Mouse (Mus musculus): Measurements from ENCODE around the gene Galk1. TPM values are rescaled to one million over a fixed set of nuclear protein-coding genes. Genes with fewer than 3 reads are reported as not detected.

Gene Galk1
- polyA plus RNA-seq, 1 experiment from 2014 or later: 210 TPM

- Histone ChIP-seq H3K36me3 (peaks cover 98% of the 10 kb centered on the region), H3K9me3 (replicated peaks) (no peaks in the 10 kb centered on the region; the same call in 1 of the 2 replicates), H3K4me3 (no peak overlapping the region), H3K4me1 (no peaks in the 10 kb centered on the region), H3K27me3 (ENCODE audit: low read depth, poor library complexity, severe bottlenecking) (no peaks in the 10 kb centered on the region), H3K27ac (replicated peaks) (no peak overlapping the region)
- DNase-seq (ENCODE audit: low spot score): no peak
- 94% methylated on average over 6 of the region's 6 CpGs for WGBS
Measured at GRCm38 (mm10) chr11:116045173-116045572, 32.7 kb upstream of the Galk1 start.

- WGBS: 95% methylated on average over 1 of the region's 1 CpGs
- H3K27me3 ChIP-seq (ENCODE audit: low read depth, poor library complexity, severe bottlenecking): no peaks in the 10 kb centered on the region
- H3K36me3 ChIP-seq: peaks cover 97% of the 10 kb centered on the region
- no peak overlapping the region for H3K4me3 ChIP-seq
- H3K4me1 ChIP-seq: no peaks in the 10 kb centered on the region
- no peaks in the 10 kb centered on the region; the same call in 1 of the 2 replicates for H3K9me3 ChIP-seq (replicated peaks)
- no peak overlapping the region for H3K27ac ChIP-seq (replicated peaks)
- no peak for DNase-seq (ENCODE audit: low spot score)
Measured at GRCm38 (mm10) chr11:116043286-116043685, 30.8 kb upstream of the Galk1 start.

- Histone ChIP-seq H3K27ac (replicated peaks) (no peak overlapping the region), H3K4me3 (no peak overlapping the region), H3K9me3 (replicated peaks) (no peaks in the 10 kb centered on the region; the same call in 1 of the 2 replicates), H3K27me3 (ENCODE audit: low read depth, poor library complexity, severe bottlenecking) (no peaks in the 10 kb centered on the region), H3K4me1 (no peaks in the 10 kb centered on the region), H3K36me3 (peaks cover 95% of the 10 kb centered on the region)
- WGBS: 94% methylated on average over 5 of the region's 5 CpGs
- no peak for DNase-seq (ENCODE audit: low spot score)
Measured at GRCm38 (mm10) chr11:116042372-116043138, 30.0 kb upstream of the Galk1 start.

- WGBS: 97% methylated on average over 2 of the region's 2 CpGs
- no peaks in the 10 kb centered on the region for H3K27me3 ChIP-seq (ENCODE audit: low read depth, poor library complexity, severe bottlenecking)
- no peaks in the 10 kb centered on the region for H3K4me1 ChIP-seq
- no peak overlapping the region for H3K4me3 ChIP-seq
- no peak overlapping the region for H3K27ac ChIP-seq (replicated peaks)
- DNase-seq (ENCODE audit: low spot score): no peak
- H3K9me3 ChIP-seq (replicated peaks): no peaks in the 10 kb centered on the region; the same call in 1 of the 2 replicates
- peaks cover 88% of the 10 kb centered on the region for H3K36me3 ChIP-seq
Measured at GRCm38 (mm10) chr11:116041833-116042232, 29.3 kb upstream of the Galk1 start.

DNA sequence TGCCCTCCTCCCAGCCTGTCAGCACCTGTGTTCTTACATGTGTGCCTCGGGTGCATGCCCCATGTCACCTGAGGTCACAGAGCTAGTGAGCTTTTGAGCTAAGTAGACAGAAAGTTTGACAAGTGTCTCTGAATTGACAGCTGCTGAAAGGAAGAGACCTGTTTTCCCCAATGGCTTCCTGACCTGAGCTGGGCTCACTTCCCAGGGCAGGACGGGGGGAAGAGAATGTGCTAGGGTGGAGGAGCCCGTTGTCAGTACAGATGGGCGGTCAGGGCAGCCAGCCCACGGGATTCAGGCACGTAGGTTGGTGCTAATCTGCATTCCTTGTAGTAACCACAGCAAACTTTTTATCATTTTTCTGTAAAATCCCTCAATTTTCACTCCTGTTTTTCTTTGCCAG, 28.1 kb upstream of the Galk1 start:
- H3K4me3 ChIP-seq: no peak overlapping the region
- no peaks in the 10 kb centered on the region; the same call in 1 of the 2 replicates for H3K9me3 ChIP-seq (replicated peaks)
- WGBS: 95% methylated on average over 6 of the region's 6 CpGs
- no peaks in the 10 kb centered on the region for H3K4me1 ChIP-seq
- DNase-seq (ENCODE audit: low spot score): no peak
- no peak overlapping the region for H3K27ac ChIP-seq (replicated peaks)
- peaks cover 84% of the 10 kb centered on the region for H3K36me3 ChIP-seq
- no peaks in the 10 kb centered on the region for H3K27me3 ChIP-seq (ENCODE audit: low read depth, poor library complexity, severe bottlenecking)

DNA sequence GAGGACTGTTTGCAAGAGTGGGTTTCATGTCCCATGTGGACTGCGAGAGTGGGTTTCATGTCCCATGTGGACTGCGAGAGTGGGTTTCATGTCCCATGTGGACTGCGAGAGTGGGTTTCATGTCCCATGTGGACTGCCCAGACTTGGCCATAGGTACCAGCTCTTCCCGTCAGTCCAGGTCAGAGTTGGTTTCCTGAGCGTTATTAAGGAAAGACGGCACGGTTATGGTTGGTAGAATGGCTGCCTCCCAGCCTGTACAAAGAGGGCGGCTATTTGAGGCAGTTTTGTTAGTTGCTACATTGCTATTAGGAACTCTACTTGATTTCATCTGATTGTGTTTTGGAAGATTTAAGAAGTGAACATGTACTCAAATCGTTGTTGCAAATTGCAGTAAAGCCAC, 25.3 kb upstream of the Galk1 start:
- no peak for DNase-seq (ENCODE audit: low spot score)
- 96% methylated on average over 9 of the region's 9 CpGs for whole genome bisulfite sequencing

GRCm38 (mm10) chr11:116036671-116037070, 24.2 kb upstream of the Galk1 start:
- no peak for DNase-seq (ENCODE audit: low spot score)
- Histone ChIP-seq H3K27ac (replicated peaks) (no peak overlapping the region), H3K36me3 (peaks cover 82% of the 10 kb centered on the region), H3K27me3 (ENCODE audit: low read depth, poor library complexity, severe bottlenecking) (no peaks in the 10 kb centered on the region), H3K9me3 (replicated peaks) (no peaks in the 10 kb centered on the region; the same call in 1 of the 2 replicates), H3K4me3 (no peak overlapping the region), H3K4me1 (peaks cover 10% of the 10 kb centered on the region)
- 95% methylated on average over 3 of the region's 3 CpGs for WGBS

More for the DNA sequence above, 25.3 kb upstream of the Galk1 start:
- no peaks in the 10 kb centered on the region for H3K27me3 ChIP-seq (ENCODE audit: low read depth, poor library complexity, severe bottlenecking)
- H3K36me3 ChIP-seq: peaks cover 82% of the 10 kb centered on the region
- H3K4me3 ChIP-seq: no peak overlapping the region
- no peaks in the 10 kb centered on the region; the same call in 1 of the 2 replicates for H3K9me3 ChIP-seq (replicated peaks)
- peaks cover 3% of the 10 kb centered on the region; the same call in 1 of the 2 replicates for H3K4me1 ChIP-seq
- no peak overlapping the region for H3K27ac ChIP-seq (replicated peaks)

GRCm38 (mm10) chr11:116034584-116034983, 22.1 kb upstream of the Galk1 start:
- Histone ChIP-seq H3K36me3 (peaks cover 65% of the 10 kb centered on the region), H3K4me1 (peaks cover 23% of the 10 kb centered on the region), H3K4me3 (no peak overlapping the region), H3K27ac (replicated peaks) (no peak overlapping the region), H3K9me3 (replicated peaks) (no peaks in the 10 kb centered on the region), H3K27me3 (ENCODE audit: low read depth, poor library complexity, severe bottlenecking) (no peaks in the 10 kb centered on the region)
- no peak for DNase-seq (ENCODE audit: low spot score)
- WGBS: 93% methylated on average over 6 of the region's 6 CpGs

DNA sequence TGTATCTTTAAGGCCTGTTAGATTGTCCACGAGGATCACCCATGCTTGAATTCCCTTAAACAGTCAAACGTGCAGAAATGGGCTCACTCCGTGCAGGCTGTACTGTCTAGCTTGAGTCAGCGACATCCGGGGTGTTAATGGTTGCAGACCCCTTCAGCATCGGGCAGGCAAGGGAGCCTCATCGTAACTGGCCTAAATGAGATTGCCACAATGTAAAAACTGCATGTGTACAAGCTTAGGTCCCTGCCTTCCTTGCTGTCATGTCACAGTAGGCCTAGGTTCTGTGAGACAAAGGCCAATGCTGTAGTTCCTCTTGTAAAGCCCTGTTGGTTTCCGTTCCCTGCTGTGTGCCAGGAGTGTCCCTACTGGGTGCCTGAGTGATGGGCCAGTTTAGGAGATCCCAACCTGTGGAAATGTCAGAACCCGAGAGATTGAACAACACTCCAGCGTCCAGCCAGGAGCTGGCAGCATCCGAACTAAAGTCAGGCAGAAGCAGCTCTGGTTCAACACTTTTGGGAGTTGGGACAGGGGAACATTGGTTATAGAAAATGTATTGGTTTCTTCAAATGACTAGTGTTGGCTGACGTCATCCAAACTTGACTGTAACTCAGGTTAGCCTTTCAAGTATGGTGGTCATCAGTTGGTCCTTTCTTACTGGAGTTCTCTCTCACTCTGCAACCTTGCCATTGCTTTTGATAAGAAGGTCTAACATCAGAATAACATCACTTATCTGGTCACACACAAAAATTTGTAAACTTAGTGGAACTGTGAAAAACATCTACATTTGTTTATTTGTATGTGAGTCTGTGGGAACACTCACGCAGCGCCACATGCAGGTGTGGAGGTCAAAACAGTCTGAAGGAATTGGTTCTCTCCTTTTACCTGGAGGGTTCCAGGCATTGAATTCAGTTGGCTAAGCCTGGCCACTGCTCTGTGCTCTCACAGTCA, 18.7 kb upstream of the Galk1 start:
- H3K4me1 ChIP-seq: peaks cover 25% of the 10 kb centered on the region
- H3K9me3 ChIP-seq (replicated peaks): no peaks in the 10 kb centered on the region
- H3K27ac ChIP-seq (replicated peaks): peak overlapping the region; percentile 99
- H3K4me3 ChIP-seq: peak overlapping the region; percentile 81
- H3K27me3 ChIP-seq (ENCODE audit: low read depth, poor library complexity, severe bottlenecking): no peaks in the 10 kb centered on the region
- peak; percentile 36 for DNase-seq (ENCODE audit: low spot score)
- WGBS: 34% methylated on average over 14 of the region's 14 CpGs
- H3K36me3 ChIP-seq: peaks cover 40% of the 10 kb centered on the region

DNA sequence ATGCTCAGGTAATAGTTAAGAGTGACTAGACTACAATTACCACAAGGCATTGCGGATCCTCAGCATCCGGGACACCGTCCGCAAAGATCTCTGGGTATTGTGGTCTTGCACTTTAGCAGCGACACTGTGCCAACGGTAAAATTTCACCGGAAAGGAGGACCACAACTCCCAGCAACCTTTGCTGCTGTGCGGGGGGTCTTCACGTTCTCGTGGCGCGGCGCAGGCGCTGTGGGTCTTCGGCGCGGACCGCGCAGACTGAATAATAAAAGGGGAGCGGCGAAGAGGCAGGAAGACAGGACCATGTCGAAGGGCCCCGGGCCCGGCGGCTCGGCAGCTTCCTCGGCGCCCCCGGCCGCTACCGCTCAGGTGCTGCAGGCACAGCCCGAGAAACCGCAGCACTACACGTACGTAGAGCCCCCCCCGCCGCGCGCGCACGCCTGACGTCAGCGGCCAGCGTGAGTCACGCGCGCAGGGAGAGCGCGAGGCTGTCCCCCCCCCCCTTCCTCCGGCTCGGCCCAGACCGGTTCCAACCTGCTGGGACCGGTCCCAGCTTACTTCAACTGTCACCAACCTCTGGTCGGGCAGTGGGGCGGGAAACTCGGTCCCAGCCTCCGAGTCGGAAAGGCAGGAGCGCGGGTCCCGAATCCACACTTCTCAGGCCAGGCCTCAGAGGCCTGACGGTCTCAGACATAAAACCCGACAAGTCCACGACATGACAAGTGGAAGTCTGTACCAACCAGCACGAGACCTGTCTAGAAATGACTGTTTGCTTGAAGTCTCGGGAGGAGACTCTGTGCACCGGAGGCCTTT, 17.8 kb upstream of the Galk1 start, which contains the start of gene Unk:
Gene Unk (plus strand): TSS at position 235 of the 810 bp plus-strand sequence.
- DNase-seq (ENCODE audit: low spot score): peak; percentile 98
- WGBS: under 1% methylated on average over 62 of the region's 67 CpGs
- Histone ChIP-seq H3K4me3 (peak within 1 kb of the TSS; percentile 81), H3K9me3 (replicated peaks) (no peaks in the 10 kb centered on the region), H3K27me3 (ENCODE audit: low read depth, poor library complexity, severe bottlenecking) (no peaks in the 10 kb centered on the region), H3K4me1 (peaks cover 25% of the 10 kb centered on the region), H3K27ac (replicated peaks) (peak within 1 kb of the TSS; percentile 99), H3K36me3 (peaks cover 35% of the 10 kb centered on the region)

DNA sequence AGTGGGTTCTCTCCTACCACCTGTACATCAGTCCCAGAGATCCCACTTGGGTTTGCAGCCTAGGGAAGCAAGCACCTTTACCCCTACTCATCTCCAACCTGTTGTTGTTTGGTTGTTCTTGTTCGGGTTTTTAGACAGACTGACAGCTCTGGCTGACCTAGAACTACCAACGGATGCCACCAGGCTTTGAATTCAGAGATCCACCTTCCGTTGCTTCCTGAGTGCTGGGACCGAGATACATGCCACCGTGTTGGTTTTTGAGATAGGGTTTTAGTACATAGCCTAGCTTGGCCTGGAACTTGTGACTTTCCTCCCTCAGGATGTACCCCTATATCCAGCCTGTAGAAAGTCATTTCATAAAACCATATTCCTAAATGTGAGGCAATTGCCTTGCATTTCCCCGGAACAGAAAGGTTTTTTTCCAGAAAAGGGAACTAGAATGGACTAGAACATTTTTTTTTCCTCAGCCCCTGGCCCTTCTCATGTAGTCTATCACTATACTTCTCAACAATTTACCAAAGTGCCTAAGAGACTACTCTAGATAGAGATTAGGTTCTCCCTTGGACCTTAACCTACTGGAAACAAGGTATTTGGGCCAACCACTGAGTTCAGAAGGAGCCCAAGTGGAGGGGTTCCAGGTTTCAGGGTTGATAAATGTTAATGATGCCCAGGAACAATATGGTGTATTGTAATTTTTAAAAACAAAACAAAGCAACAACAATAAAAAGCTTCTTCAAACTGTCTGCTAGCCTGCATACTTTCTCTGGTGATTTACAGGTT, 16.8 kb upstream of the Galk1 start:
- H3K9me3 ChIP-seq (replicated peaks): no peaks in the 10 kb centered on the region
- H3K27ac ChIP-seq (replicated peaks): peak overlapping the region; percentile 99
- DNase-seq (ENCODE audit: low spot score): no peak
- no peaks in the 10 kb centered on the region for H3K27me3 ChIP-seq (ENCODE audit: low read depth, poor library complexity, severe bottlenecking)
- H3K36me3 ChIP-seq: peaks cover 27% of the 10 kb centered on the region
- 86% methylated on average over 6 of the region's 6 CpGs for WGBS
- H3K4me3 ChIP-seq: peak overlapping the region; percentile 81
- H3K4me1 ChIP-seq: peaks cover 28% of the 10 kb centered on the region
